ENCODE assay signal across 20 mouse cellular contexts in the genomic region with DNA sequence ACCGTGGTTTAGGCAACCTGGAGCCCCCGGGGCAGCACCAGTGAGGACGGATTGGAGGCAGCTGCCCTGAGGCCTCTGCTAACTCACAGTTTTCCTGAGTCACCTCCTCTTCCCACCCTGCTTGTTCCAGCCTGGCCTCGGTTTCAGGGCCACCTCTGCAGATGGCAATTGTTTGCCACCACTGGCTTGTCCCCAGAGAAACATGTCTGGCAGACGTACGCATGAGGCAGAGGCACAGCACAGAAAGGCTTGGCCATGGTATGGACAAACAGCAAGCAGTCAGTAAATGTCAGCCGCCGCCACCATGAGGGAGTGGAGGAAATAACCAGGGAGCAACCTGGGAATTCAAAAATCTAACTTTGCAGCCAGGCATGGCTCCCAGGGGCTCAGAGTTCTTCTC. TPM values are rescaled to one million over a fixed set of nuclear protein-coding genes. Genes with fewer than 3 reads are reported as not detected.
DNase-seq lines count a peak whose midpoint lies in the region; ATAC-seq and TF ChIP-seq lines count a peak whose summit lies in the region.
"Had no signal": no experiment of that assay in that cellular context is flagged by ENCODE, and none has a peak within 500 bp of the region (broad histone marks: within the 10 kb centered on the region; RNA-seq: fewer than 3 reads in every experiment).

No protein-coding gene starts in this region.

- peak; percentile 88 for DNase-seq in heart, adult 11 months
- DNase-seq in heart, postnatal 36 days, result no peak
- peak; percentile 37 for DNase-seq in left cerebral cortex, postnatal 4 days
- no peak for DNase-seq in left cerebral cortex, adult 18-20 months (ENCODE audit: low spot score in 2 of 2)
- DNase-seq in adrenal gland, postnatal 14 days, result peak; percentile 82
- no peak for DNase-seq in adipocyte (ENCODE audit: low spot score)
- DNase-seq: cerebellum, adult 9-11 months; gastrocnemius, postnatal 14 days; kidney, adult 18-20 months; liver, postnatal 0 days; lung, postnatal 14 days; right cerebral cortex, postnatal 25 days; thymus, adult 2 months had no signal

- no peak for ATAC-seq in intestine, postnatal 0 days
- ATAC-seq: forebrain, embryonic 15.5 days; liver, postnatal 0 days; midbrain, embryonic 15.5 days had no signal

- no peak overlapping the region for H3K9ac ChIP-seq in intestine, postnatal 0 days (ENCODE audit: low read depth, low read length)
- H3K9ac ChIP-seq: forebrain, embryonic 15.5 days; liver, postnatal 0 days; midbrain, embryonic 15.5 days; neural tube, embryonic 15.5 days had no signal

- no peaks in the 10 kb centered on the region for H3K4me1 ChIP-seq in intestine, postnatal 0 days (replicated peaks; ENCODE audit: control insufficient read depth, insufficient read depth, low read length)

- 0 out of 2 replicates have a peak, but pooled peaks cover 3% of the 10 kb centered on the region for H3K27me3 ChIP-seq in intestine, postnatal 0 days (replicated peaks; ENCODE audit: control insufficient read depth, insufficient read depth, low read length)
- H3K27me3 ChIP-seq: forebrain, embryonic 15.5 days; midbrain, embryonic 15.5 days; neural tube, embryonic 15.5 days had no signal

- TF ChIP-seq CTCF in intestine, postnatal 0 days (IDR thresholded peaks at IDR 0.05; ENCODE audit: low read depth), result no peak

- intact Hi-C loops in heart, postnatal 36 days (cut with DNase I), result no loop called here
- intact Hi-C loops in left cerebral cortex, postnatal 4 days (cut with DNase I), result loop anchor here (10.0 kb wide), 1 partner anchor 352 kb away; no protein-coding TSS in a partner anchor

- no peak overlapping the region for H3K4me2 ChIP-seq in intestine, postnatal 0 days (replicated peaks; ENCODE audit: low read depth)
- H3K4me2 ChIP-seq: forebrain, embryonic 15.5 days; midbrain, embryonic 15.5 days; neural tube, embryonic 15.5 days had no signal

- no peak overlapping the region for H3K4me3 ChIP-seq in intestine, postnatal 0 days (ENCODE audit: low read depth, low read length)
- H3K4me3 ChIP-seq: forebrain, embryonic 15.5 days; midbrain, embryonic 15.5 days; myocyte; neural tube, embryonic 15.5 days had no signal

- WGBS in intestine, postnatal 0 days, result 69% methylated on average over 8 of the region's 8 CpGs

- no peak overlapping the region for H3K27ac ChIP-seq in intestine, postnatal 0 days (ENCODE audit: low read depth, low read length)
- H3K27ac ChIP-seq: forebrain, embryonic 15.5 days; kidney, postnatal 0 days; midbrain, embryonic 15.5 days; neural tube, embryonic 15.5 days had no signal

- no peaks in the 10 kb centered on the region for H3K9me3 ChIP-seq in intestine, postnatal 0 days (ENCODE audit: control insufficient read depth)
- H3K9me3 ChIP-seq: forebrain, embryonic 15.5 days; midbrain, embryonic 15.5 days; neural tube, embryonic 15.5 days had no signal

- H3K36me3 ChIP-seq in intestine, postnatal 0 days (ENCODE audit: control insufficient read depth, insufficient read depth), result no peaks in the 10 kb centered on the region
- H3K36me3 ChIP-seq: forebrain, embryonic 15.5 days; midbrain, embryonic 15.5 days; neural tube, embryonic 15.5 days had no signal

RNA-seq across cellular contexts. Expression of a gene that starts 20.7 kb away (rescaled TPM):
- total RNA-seq in heart, postnatal 36 days (2021), result 10 to 100 TPM; 42.3 to 46.4 TPM
- total RNA-seq in left cerebral cortex, postnatal 4 days (2021), result 10 to 100 TPM; 24.3 to 25.4 TPM
- 10 to 100 TPM; 53.2 to 58.1 TPM for total RNA-seq in left cerebral cortex, adult 18-20 months (2021)
- total RNA-seq in adrenal gland, postnatal 14 days (2021), result 32.6 and 33.8 TPM in 2 replicates
- polyA plus RNA-seq in intestine, postnatal 0 days (2015; fragmentation: Nextera tagmentation; extraction: Ambion mirVana), result 46.5 and 58.8 TPM in 2 replicates

RNA-seq across cellular contexts. Expression of a gene that starts 30.8 kb away (rescaled TPM):
- total RNA-seq in heart, postnatal 36 days (2021), result under 1 TPM; 0.31 to 0.60 TPM
- total RNA-seq in left cerebral cortex, postnatal 4 days (2021), result under 1 TPM; 0.42 to 0.44 TPM
- total RNA-seq in left cerebral cortex, adult 18-20 months (2021), result under 1 TPM; 0.26 to 0.59 TPM
- total RNA-seq in adrenal gland, postnatal 14 days (2021), result 0.78 and 1.8 TPM in 2 replicates
- polyA plus RNA-seq in intestine, postnatal 0 days (2015; fragmentation: Nextera tagmentation; extraction: Ambion mirVana), result 2.0 and 2.4 TPM in 2 replicates
- total RNA-seq: layer of hippocampus, postnatal 14 days had no signal
- polyA plus RNA-seq: myocyte had no signal

RNA-seq across cellular contexts. Expression of a gene that starts 58.8 kb away (rescaled TPM):
- total RNA-seq in heart, postnatal 36 days (2021), result 10 to 100 TPM; 36.4 to 36.7 TPM
- total RNA-seq in left cerebral cortex, postnatal 4 days (2021), result 100 to 1,000 TPM; 146 to 153 TPM
- 100 to 1,000 TPM; 106 to 111 TPM for total RNA-seq in left cerebral cortex, adult 18-20 months (2021)
- total RNA-seq in adrenal gland, postnatal 14 days (2021), result 49.7 and 53.3 TPM in 2 replicates
- polyA plus RNA-seq in intestine, postnatal 0 days (2015; fragmentation: Nextera tagmentation; extraction: Ambion mirVana), result 52.9 and 53.7 TPM in 2 replicates

Comparison
In these comparisons a context has a peak if more than half of its experiments do, and no peak if none do; other contexts are left out.
1. DNase-seq: peak in heart, adult 11 months (single experiment), left cerebral cortex, postnatal 4 days (single experiment) and adrenal gland, postnatal 14 days (single experiment); none in heart, postnatal 36 days (0 of 2), left cerebral cortex, adult 18-20 months (0 of 2) and adipocyte (single experiment).